Mouse (Mus musculus) liver, embryonic 14.5 days (tissue): Measurements from ENCODE around the gene Gm9945.
A peak's percentile ranks its signal among the peaks of the same experiment; 100 is the strongest.

ENCODE experiments used
- CTCF ChIP-seq: IDR thresholded peaks from 2 replicates; pipeline ENCODE4 v1.5.1; 2016; ENCODE audit warnings: antibody characterized with exemption, low read depth, control low read depth
- EP300 ChIP-seq: IDR thresholded peaks from 2 replicates; pipeline ENCODE4 v1.6.1; 2016; ENCODE audit warnings: antibody characterized with exemption, low read depth

DNA sequence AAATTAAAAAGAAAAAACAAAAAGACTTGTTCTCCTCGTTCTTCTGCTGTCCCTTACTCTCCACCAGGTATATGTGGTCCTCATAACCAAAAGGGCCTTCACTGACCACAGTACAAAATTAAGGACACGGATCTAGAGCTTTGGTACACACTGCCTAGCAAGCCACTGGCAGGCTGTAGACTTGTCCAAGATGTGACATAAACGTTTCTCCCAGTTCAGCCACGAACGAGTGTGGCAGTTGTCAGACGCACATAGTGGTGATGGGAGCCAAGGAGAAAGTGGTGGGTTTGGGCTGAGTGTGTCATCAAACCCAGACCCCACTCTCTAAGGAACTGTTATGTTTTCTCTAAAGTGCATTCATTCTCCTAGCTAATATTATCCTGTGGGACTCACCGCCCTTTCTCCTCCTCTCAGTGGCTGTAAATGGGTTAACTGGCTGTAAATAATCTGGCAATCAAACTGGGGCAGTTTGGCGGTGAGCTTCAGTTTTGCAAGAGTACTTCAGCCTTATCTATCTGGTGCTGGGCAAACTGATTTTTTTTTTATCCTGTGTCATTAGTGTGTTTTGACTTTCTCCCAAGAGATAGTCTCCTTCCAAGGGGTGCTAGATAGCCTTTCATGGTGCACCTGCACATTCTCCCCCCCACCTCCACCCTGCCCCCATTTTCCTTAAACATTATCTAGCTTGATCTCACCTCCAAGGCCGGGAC is 48.5 kb upstream of the Gm9945 start:
- peak; percentile 67 for TF ChIP-seq EP300
- no peak for TF ChIP-seq CTCF
